Mouse (Mus musculus) layer of hippocampus, adult 9-10 months (tissue): ENCODE measurements around the gene Map2k1.
"Not testable (repeated sequence)": the region's sequence is repeated elsewhere in the genome, so short reads cannot be mapped to it uniquely, and the experiment has no call there.

Experiments used
- DNase-seq: peaks from one replicate; pipeline ENCODE4 v3.0.0; 2022; ENCODE audit warnings: low spot score

Gene Map2k1

DNA sequence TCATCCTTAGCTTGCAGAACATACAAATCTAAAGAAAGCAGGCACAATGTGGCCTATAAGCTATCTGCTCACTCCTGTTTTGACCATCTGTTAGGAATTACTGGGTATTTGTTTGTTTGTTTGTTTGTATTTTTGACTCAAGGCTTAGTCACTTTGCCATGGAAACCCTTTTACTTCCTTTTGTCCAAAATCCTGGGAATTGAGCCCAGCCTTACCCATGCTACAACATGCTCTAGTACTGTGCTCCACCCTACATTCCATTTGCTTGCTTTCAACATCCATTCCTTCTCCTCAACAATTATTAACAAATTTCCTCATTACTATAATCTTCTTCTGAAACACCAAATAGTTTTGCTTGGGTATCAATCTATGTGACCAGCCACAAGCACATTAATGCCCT is 50.6 kb downstream of the Map2k1 start:
- no peak for DNase-seq

DNA sequence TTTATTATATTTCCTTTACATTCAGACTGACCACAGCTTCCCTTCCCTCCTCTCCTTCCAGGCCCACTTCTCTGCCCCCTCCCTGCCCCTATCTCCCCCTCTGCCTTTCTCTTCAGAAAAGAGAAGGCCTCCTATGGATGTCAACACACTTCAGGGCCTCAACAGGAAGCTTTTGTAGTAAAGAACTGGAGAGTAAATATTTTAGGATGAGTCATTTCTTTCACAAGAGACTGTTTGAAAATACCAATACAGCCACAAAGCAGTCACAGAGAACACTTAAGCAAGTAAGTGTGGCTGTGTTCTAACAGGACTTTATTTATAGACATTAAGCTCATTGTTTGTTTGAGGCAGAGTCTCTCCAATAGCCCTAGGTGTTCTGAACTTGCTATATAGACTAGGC is 51.1 kb downstream of the Map2k1 start:
- no peak for DNase-seq

DNA sequence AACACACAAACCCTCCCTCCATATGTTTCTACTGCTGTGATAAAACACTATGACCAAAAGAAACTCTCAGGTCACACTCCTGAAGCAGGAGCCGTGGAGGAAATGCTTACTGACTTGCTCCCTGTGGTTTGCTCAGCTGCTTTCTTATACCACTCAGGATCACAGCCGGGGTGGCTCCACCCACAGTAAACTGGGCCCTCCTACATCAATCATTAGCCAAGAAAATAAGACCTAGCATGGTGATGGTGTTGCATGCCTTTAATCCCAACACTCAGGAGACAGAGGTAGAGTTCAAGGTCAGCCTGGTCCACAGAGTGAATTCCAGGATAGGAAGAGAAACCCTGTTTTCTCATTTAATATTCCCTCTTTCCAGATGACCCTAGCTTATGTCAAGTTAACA is 53.5 kb downstream of the Map2k1 start:
- DNase-seq = no peak

DNA sequence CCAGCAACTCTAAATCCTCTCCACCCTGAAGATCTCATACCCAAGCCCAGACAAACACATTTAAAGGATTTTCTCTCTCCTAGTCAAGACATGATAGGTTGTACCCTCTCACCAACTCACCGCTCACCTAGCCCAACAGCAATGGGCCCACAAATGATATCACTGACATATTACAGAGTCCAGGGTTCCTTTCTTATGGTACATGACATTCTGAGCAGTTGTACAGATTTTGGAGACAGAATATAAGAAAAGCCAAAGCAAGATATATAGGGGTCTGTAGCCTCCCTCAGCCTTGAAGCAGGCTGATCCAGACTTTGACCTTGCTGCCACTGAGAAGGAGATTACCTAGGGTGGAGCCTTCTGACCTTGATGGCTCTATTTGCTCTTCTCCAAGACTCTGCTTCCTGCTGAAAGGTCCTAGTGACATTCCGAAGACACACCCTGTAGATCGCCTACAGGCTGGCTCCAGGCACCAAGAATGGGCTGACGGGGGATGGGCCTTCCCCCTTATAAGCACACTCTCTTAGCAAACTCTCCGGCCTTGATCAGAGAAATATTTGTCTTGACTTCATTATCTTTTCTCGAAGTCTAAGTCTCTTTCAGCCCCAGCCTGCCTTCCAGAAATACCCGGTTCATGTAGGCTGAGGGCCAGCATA is 54.5 kb downstream of the Map2k1 start:
- DNase-seq = not testable (repeated sequence)

DNA sequence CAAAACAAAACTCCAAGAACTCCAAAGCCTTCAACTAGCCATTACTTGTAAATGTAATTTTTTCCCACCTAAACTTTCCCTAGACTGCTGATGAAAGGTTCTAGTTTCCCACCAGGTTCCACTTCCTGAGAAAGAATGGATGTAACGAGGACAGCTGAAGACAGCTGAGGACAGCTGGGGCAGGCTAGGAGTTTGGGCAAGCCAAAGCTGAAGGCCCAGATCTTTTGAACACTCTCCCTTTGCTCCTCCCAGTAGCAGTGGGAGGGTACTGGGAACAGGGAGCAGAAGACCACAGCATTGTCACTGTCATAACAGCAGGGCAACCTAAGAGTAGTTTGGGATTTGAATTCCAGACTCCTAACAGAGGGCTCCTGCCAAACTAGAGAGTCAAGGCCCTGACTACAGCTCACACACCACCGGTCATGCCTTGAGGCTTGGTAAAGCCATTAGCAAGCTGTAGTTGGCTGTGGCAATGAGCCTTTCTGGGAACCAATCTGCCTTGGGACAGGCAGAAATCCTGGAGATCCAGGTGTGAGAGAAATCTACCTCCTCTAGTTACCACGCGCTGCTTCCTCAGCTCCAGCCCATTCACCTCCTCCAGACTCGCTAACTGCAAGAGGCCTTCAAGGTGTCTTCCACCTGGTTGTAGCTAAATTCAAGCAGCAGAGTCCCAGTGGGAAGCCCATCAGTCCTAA is 55.2 kb downstream of the Map2k1 start:
- DNase-seq = no peak

DNA sequence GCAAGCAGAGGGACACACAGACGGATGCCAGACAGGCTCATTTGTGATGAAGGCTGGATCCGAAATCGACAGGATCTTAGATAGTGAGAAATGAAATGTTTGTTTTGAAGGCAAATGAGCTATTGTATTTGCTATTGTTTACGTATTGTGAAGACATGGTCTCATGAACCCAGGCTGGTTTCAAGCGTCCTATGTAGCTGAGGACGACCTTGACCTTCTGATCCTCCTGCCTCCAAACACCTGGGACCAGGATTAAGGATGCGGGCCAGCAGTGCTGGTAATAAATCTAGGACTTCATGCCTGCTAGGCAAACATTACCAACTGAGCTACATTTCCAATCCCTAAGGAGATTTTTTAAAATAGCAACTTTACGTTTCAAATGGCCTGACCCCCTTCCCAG is 55.9 kb downstream of the Map2k1 start:
- no peak for DNase-seq

DNA sequence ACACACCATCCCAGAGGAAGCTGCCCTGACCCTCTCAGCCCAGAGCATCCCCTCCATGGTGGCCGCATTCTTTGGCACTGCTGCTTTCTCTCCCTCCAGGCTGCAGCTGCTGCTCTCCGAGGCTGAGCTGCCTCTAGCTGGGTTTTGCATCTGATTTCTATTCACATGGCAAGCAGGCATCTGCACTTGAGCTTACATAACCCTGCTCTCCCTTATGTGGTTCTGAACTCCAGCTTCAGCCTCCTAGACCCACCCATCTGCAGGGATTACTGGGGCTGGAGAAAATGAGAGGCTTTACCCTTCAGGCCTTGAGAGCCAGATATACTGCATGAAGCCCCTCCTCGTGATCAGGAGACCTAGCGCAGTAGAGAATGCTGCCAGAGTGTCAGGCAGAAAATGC is 57.9 kb downstream of the Map2k1 start:
- DNase-seq = peak; percentile 66

DNA sequence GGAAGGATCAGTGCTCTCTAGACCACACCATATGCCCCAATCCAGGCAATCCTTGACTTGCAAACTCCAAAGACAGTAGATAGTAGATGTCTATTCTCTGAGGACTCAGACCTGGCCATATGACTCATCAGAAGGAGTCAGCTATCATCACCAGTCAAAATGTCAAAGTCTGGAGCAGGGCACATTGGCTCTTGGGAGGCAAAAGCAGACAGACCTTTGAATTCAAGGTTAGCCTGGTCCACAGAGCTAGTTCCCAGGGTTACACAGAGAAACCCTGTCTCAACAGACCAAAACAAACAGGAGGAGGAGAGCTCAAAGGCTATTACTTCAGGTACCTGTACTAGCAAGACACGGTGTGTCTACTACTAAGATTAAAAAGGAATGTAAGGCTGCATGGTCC is 59.6 kb downstream of the Map2k1 start:
- DNase-seq = no peak

DNA sequence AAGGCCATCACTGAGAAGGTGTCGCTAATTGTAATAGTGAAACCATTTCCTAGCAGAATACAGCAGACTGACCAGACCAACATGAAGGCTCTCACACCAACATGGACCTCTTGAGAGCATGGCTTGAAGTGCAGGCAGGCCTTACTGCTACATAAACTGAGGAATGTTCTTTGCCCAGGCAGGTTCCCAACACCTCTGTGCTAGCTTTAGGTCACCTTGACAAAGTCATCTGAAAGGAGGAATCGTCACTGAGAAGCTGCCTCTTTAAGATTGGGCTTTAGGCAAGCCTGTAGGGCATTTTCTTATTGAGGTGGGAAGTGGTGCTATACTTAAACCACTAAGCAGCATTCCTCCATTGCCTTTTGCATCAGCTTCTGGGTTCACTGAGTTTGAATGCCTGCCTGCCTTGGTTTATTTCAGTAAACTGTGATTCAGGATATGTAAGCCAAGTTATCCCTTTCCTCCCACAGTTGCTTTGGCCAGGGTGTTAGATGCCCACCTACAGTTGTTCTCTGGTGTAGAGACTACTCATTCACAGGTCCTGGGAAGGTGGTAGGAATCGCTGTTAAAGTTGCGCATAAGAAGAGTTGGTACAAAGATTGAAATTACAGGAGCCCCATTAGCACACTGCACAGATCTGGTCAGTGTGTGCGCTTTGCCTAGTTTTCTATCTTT is 69.1 kb downstream of the Map2k1 start:
- DNase-seq = no peak

DNA sequence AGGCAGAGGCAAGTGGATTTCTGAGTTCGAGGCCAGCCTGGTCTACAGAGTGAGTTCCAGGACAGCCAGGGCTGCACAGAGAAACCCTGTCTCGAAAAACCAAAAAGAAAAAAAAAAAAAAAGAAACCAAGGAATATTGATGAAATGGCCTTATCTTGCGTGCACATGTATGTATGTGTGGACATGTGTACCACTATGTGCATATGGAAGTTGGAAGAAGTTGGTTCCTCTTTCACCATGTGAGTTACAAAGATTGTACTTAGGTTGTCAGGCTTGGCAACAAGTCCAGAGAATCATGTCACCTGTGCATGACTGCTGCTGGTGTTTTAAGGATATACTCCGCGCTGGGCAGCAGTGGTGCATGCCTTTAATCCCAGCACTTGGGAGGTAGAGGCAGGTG is 70.1 kb downstream of the Map2k1 start:
- not testable (repeated sequence) for DNase-seq

DNA sequence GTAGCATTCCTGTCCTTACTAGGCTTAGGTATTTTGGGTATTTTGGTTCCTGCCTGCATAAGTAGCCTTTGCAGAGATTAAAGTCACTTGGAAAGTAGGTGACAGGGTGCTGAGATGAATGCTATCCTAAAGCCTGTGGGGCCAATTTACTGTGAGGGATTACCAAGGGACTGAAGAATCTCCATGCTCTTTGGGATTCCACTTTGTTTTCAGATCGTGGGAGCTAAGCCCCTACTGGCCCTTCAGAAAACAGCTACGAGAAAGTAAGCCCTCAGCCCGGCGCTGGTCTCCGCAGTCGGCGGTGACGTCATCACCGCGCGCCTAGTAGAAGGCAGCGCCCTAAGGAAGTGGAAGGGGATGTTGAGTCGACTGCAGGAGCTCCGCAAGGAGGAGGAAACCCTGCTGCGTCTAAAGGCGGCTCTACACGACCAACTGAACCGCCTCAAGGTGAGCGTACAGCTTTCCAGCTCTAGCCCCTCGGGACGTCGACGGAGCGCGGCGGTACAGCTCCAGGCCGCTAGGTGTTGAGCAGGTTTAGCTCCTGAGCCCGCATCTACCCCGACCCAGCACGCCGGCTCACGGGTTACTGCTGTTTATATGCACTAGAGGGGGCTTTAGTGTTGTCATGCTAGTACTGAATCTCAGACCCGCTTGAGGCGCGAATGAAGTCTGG is 74.3 kb downstream of the Map2k1 start, which contains the start of gene Snapc5:
Gene Snapc5, plus strand, starts transcription at position 301 of the 673 bp plus-strand sequence.
- peak; percentile 73 for DNase-seq

DNA sequence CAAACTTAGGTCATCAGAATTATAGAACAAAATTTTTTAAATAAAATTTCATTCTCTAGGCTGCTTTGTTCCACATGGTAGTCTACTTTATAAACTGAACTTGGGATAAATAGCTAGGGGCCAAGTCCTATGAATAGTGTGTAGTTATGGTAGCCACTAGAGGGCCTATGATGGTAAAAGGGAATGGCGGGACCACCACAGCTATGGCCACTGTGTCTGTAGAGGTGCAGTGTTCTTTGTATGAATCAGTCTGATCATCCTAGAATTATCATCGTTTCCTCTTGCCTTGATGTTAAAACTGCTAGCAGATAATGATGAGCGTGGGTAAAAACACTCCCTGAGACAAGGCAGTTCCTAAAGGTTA is 74.8 kb downstream of the Map2k1 start:
- no peak for DNase-seq

DNA sequence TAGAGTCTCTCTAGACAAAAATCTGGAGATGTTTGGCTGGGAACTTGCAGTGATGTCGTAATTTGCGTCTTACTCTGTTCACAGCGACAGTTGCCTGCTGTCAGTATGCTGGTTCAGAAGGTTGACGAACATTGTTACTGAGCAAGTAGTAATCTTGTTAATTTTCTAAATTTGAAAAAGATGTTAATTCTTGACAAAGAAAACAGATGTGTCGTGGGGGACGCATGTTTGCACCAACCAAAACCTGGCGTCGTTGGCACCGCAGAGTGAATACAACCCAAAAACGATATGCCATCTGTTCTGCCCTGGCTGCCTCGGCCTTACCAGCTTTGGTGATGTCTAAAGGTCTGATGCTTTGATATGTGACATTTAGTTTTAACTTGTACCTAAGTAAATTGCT is 78.1 kb downstream of the Map2k1 start:
- DNase-seq = peak; percentile 30

DNA sequence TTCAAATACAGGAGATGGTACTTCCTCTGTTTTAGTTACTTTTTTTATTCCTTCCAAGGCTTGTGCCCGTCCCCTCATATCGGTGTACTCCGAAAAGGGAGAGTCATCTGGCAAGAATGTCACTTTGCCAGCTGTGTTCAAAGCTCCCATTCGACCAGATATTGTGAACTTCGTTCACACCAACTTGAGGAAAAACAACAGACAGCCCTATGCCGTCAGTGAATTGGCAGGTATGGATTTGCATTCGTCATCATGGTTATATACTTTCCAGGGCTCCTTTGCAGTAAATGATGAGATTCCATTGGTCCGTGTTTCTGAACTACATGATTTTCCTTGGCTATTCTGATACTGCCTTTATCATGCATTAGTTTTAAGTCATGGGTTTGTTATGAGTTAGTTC is 78.7 kb downstream of the Map2k1 start:
- DNase-seq = no peak

DNA sequence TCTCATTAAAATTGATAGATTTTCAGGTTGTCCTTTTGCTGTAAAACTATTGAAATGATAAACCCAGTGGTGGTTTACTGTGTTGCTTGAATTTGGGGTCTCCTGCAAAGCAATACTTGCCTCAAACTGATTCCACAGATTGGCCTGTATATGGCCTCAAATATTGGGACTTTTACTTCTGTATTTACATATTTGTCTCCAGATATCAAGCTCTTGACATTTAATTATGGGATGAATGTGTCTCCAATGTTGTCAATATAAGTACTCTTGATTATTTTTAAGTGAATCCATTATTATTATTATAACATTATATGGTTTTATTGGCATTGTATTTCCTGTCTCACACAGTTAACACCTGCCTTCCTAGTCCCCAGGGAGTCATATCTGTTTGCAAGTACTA is 79.1 kb downstream of the Map2k1 start:
- DNase-seq = no peak

DNA sequence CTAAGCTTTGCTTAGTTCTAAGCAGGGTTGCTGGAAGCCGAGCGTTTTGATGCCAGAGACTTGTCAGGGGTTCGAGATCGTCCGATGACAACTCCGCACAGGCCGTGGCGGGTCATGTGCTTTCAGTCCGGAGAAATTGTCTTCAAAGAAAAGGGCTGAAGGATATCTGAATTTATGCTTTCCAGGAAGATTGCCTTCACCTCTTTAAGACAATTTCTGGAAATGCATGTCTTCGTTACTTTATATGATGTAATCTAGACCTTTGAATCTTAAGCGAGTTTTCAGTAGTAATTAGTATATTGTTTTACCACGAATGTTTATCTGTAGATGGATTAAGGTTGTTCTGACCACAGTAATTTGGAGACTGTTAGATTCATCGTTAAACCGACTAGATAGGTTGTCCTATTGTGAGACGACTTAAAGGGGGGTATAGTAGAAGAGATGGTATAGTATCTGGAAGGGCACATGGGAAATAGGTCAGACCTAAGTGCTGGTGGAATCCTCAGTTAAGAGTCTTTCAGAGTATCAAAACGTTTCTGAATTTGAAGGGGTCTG is 79.7 kb downstream of the Map2k1 start:
- DNase-seq = no peak

DNA sequence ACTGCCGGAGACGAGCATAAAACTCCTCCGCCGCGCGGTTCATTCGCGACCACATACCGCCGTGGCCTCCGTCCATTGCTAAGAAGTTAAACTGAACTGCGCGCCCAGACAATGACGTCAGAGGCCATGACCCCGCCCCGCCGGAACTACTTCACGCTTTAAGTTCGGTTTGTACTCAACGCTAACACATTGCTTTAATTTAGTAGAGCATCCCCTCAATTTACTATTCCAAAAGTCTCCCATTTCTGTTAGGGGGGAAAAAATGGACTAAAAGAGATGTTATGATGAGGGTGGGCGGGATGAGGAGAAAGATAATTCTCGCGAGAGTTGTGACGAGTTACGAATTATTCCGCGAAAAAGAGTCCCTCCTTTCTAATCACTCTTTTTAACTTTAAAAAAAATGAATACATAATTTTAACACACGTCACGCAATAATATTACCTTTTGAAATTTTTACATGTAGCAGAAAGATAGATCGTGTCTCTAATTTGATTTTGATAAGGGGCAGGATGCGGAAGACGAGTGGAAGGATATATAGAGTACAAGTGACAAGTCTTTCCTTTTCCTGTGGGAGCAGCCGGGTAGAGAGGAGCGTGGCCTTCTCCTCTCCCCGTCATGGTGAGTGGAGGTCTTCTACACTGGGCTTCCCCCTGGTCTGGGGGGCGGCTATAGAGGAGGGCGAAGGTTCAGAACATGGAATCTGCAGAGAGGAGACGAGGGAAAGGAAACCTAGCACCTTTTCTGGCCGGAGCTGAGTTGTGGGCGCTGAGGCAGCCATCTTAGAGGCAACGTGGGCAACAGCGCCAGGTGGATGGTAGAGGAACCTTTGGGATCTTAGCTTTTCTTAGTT is 80.4 kb downstream of the Map2k1 start, which contains the start of the genes Zwilch and Rpl4:
Gene Zwilch, minus strand, starts transcription at position 289 of the 850 bp plus-strand sequence.
Gene Rpl4, plus strand, starts transcription at position 560 of the 850 bp plus-strand sequence.
- DNase-seq = peak; percentile 88

DNA sequence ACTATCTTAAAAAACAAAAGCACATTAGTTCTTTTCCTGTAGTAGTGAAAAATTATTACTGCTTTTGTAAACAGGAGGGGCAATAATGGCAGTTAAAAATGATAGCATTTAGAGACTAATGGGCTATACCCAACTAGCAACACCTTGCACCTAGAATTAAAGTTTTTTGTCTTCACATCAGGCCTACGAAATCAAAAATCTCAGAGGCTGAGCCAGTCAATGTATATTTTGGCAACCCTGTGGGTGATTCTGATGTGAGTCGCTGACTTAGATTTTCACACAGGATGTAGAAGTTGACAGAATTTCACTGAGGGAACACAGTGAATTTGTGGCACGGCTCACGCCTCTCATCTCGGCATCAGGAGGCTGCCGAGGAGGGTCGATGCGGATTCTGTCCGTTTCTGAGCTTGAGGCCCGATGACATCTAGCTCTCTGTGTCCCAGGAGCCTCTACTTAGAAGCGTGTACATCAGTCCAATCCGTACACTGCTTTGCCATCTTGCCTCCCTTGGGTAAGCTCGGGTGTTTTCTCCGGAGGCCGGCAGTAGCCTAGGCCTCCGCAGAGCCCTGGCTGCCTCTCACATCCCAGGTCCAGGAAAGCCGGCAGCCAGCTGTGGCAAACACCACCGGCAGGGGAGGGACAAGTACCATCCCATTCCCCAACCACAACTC is 81.2 kb downstream of the Map2k1 start:
- no peak for DNase-seq

DNA sequence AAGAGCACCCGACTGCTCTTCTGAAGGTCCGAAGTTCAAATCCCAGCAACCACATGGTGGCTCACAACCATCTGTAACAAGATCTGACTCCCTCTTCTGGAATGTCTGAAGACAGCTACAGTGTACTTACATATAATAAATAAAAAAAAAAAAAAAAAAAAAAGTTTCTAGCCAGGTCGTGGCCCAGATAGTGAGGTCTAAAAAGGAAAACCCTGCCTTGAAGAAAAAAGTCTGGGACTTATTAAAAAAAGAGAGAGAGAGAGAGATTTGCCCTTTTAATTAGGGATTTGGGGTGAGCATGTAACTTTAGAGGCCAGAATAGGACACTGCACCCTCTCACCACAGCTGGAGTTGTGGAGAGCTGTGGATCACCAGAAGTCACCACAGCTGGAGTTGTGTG is 83.5 kb downstream of the Map2k1 start:
- DNase-seq = not testable (repeated sequence)

DNA sequence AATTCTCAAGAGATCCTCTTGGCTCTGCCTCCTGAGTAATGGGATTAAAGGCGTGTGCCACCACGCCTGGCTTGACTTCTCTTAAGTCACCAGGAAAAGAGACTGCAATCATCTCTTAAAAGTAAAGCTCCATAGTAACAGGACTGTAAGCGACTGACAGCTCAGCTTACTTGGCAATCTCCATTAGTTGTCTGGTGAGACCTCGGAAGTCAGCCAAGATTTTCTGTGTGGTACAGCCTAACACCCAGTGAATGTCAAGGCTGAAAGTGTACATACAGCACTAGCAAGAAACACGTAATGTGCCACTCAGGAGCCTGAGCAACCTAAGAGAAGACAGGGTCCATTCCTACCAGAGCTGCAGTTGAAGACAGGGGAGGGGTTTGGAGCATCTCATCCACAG is 93.0 kb downstream of the Map2k1 start:
- no peak for DNase-seq

DNA sequence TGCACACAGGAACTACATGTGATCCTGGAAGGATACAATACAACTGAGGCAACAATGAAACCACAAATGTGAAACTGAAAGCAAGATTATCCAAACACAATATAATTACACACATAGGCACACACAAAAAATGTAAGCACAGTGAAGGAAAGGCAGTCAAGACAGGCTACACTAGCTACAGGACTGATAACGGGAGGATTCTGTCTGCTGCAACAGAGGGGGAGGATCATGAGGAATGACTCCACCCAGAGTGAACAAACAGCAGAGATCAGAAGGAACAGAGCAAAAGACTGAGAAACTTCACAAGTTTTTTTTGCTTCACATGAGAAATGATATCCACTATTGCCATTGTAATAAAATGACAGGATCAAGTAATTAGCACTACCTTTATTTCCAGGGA is 96.8 kb downstream of the Map2k1 start:
- DNase-seq = no peak
